Mouse (Mus musculus): ENCODE data around the gene Trmt1l. TPM values are rescaled to one million over a fixed set of nuclear protein-coding genes. Genes with fewer than 3 reads are reported as not detected.

Trmt1l gene
- total and polyA plus RNA-seq, 3 experiments, result 20.9 to 23.7 (median 21.8) TPM

DNA sequence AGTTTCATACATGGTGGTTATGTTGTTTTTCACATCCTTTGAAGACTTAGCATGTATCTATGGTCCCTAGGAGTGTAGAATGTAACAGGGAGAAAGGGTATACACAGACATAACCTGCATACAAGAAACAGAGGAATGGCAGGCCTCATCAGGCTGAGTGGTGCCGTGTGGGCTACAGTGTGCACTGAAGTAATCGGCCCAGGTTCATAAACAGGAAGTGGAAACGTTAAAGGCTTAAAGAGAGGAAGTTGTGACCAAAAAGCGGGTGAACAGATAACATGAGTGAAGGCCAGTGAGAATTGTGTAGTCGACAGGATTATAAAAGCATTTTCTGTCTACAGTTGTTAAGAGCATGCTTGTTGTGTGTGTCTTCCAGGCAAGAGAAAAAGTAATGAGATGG lies 28.7 kb downstream of the Trmt1l start:
- Histone ChIP-seq H3K4me1 (ENCODE audit: control insufficient read depth in 1 of 2, insufficient read depth in 2 of 2) (peaks cover 0 to 8% of the 10 kb centered on the region in 2 experiments; a peak in 1 of 4 replicates), H3K4me2 (ENCODE audit: insufficient read depth, low read depth, poor library complexity, severe bottlenecking) (no peak overlapping the region), H3K27ac (ENCODE audit: insufficient read depth, low read depth) (no peak overlapping the region), H3K4me3 (replicated peaks in 1 of 3; ENCODE audit: low read depth in 2 of 3, low read length in 2 of 3, poor library complexity in 1 of 3) (no peak overlapping the region), H3K9ac (ENCODE audit: insufficient read depth, low read depth) (no peak overlapping the region), H3K9me3 (replicated peaks; ENCODE audit: low read length) (no peaks in the 10 kb centered on the region), H3K27me3 (replicated peaks) (no peaks in the 10 kb centered on the region), H3K36me3 (replicated peaks in 1 of 2; ENCODE audit: control insufficient read depth in 1 of 2, insufficient read depth in 1 of 2, low read length in 1 of 2) (peaks cover 46 to 65% of the 10 kb centered on the region in 2 experiments), H3K79me2 (replicated peaks; ENCODE audit: control insufficient read depth, extremely low read depth, insufficient read depth, poor library complexity, severe bottlenecking) (no peaks in the 10 kb centered on the region)
- dilution Hi-C loops (cut with MboI; ENCODE audit: extremely low pct_ligation_motif_present, extremely low pct_unique_long_range_greater_than_20kb, low sequenced_read_pairs), result no loop called here
- TF ChIP-seq POLR2AphosphoS2 (IDR thresholded peaks at IDR 0.05; ENCODE audit: low read depth, low read length) (no peak), MXI1 (IDR thresholded peaks at IDR 0.05; ENCODE audit: low read depth, low read length) (no peak), KAT2A (IDR thresholded peaks at IDR 0.05; ENCODE audit: insufficient replicate concordance, low read length) (no peak), ZKSCAN1 (IDR thresholded peaks at IDR 0.05; ENCODE audit: borderline replicate concordance, low read depth, low read length) (no peak)
- in situ Hi-C loops (cut with MboI; ENCODE audit: low pct_ligation_motif_present, low pct_unique_long_range_greater_than_20kb, low sequenced_read_pairs), result loop anchor here (25.0 kb wide), 1 partner anchor 255 kb away; no protein-coding TSS in a partner anchor
- peak; percentile 27 for DNase-seq (ENCODE audit: extremely low read depth)

DNA sequence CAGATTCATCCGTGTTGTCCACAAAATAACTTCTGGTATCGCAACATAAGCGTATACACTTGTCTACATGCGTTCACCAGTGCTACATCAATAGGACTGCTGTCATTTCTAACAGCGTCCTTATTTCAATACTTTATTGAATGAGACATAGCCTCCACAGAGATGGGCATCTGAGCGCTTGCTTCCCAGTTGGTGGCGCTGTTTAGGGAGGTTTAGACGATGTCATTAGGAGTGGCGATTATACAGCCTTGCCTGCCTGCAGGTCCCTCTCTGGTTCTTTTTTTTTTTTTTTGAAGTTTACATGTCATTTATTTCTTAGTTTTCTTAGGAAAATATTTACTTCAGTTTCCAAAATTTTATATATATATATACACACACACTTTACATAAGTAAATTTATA lies 32.9 kb downstream of the Trmt1l start:
- H3K9ac ChIP-seq (ENCODE audit: insufficient read depth, low read depth), result no peak overlapping the region
- dilution Hi-C loops (cut with MboI; ENCODE audit: extremely low pct_ligation_motif_present, extremely low pct_unique_long_range_greater_than_20kb, low sequenced_read_pairs) (no loop called here), in situ Hi-C loops (cut with MboI; ENCODE audit: low pct_ligation_motif_present, low pct_unique_long_range_greater_than_20kb, low sequenced_read_pairs) (loop anchor here (25.0 kb wide), 1 partner anchor 251 kb away; no protein-coding TSS in a partner anchor)
- H3K79me2 ChIP-seq (replicated peaks; ENCODE audit: control insufficient read depth, extremely low read depth, insufficient read depth, poor library complexity, severe bottlenecking), result no peaks in the 10 kb centered on the region
- H3K9me3 ChIP-seq (replicated peaks; ENCODE audit: low read length), result no peaks in the 10 kb centered on the region
- H3K4me2 ChIP-seq (ENCODE audit: insufficient read depth, low read depth, poor library complexity, severe bottlenecking), result no peak overlapping the region
- H3K27me3 ChIP-seq (replicated peaks), result no peaks in the 10 kb centered on the region
- H3K36me3 ChIP-seq (replicated peaks in 1 of 2; ENCODE audit: control insufficient read depth in 1 of 2, insufficient read depth in 1 of 2, low read length in 1 of 2), result peaks cover 35 to 56% of the 10 kb centered on the region in 2 experiments
- TF ChIP-seq ELF1 (IDR thresholded peaks at IDR 0.05; ENCODE audit: low read depth, low read length), result no peak
- TF ChIP-seq CTCF (conservative IDR thresholded peaks at IDR 0.05 in 1 of 2, IDR thresholded peaks at IDR 0.05 in 1 of 2; ENCODE audit: low read depth in 2 of 2, low read length in 2 of 2), result peak in 1 of 2 experiments; percentile 34; a peak in 2 of 4 replicates
- DNase-seq (ENCODE audit: extremely low read depth), result peak; percentile 20
- H3K27ac ChIP-seq (ENCODE audit: insufficient read depth, low read depth), result no peak overlapping the region
- H3K4me1 ChIP-seq (ENCODE audit: control insufficient read depth in 1 of 2, insufficient read depth in 2 of 2), result peaks cover 0 to 8% of the 10 kb centered on the region in 2 experiments; a peak in 1 of 4 replicates
- H3K4me3 ChIP-seq (replicated peaks in 1 of 3; ENCODE audit: low read depth in 2 of 3, low read length in 2 of 3, poor library complexity in 1 of 3), result no peak overlapping the region

- H3K4me3 ChIP-seq (replicated peaks in 1 of 3; ENCODE audit: low read depth in 2 of 3, low read length in 2 of 3, poor library complexity in 1 of 3), result no peak overlapping the region
- dilution Hi-C loops (cut with MboI; ENCODE audit: extremely low pct_ligation_motif_present, extremely low pct_unique_long_range_greater_than_20kb, low sequenced_read_pairs) (no loop called here), in situ Hi-C loops (cut with MboI; ENCODE audit: low pct_ligation_motif_present, low pct_unique_long_range_greater_than_20kb, low sequenced_read_pairs) (loop anchor here (25.0 kb wide), 1 partner anchor 247 kb away; no protein-coding TSS in a partner anchor)
- H3K36me3 ChIP-seq (replicated peaks in 1 of 2; ENCODE audit: control insufficient read depth in 1 of 2, insufficient read depth in 1 of 2, low read length in 1 of 2), result peaks cover 19 to 49% of the 10 kb centered on the region in 2 experiments
- no peaks in the 10 kb centered on the region for H3K79me2 ChIP-seq (replicated peaks; ENCODE audit: control insufficient read depth, extremely low read depth, insufficient read depth, poor library complexity, severe bottlenecking)
- TF ChIP-seq NELFE (IDR thresholded peaks at IDR 0.05; ENCODE audit: low read depth, low read length) (no peak), POLR2AphosphoS2 (IDR thresholded peaks at IDR 0.05; ENCODE audit: low read depth, low read length) (0 out of 2 replicates have a peak, but pooled peaks have one; percentile 45)
- DNase-seq (ENCODE audit: extremely low read depth), result no peak
- H3K27me3 ChIP-seq (replicated peaks), result no peaks in the 10 kb centered on the region
- H3K9me3 ChIP-seq (replicated peaks; ENCODE audit: low read length), result no peaks in the 10 kb centered on the region
- no peaks in the 10 kb centered on the region for H3K4me1 ChIP-seq (ENCODE audit: control insufficient read depth in 1 of 2, insufficient read depth in 2 of 2)
- no peak overlapping the region for H3K4me2 ChIP-seq (ENCODE audit: insufficient read depth, low read depth, poor library complexity, severe bottlenecking)
- no peak overlapping the region for H3K9ac ChIP-seq (ENCODE audit: insufficient read depth, low read depth)
- no peak overlapping the region for H3K27ac ChIP-seq (ENCODE audit: insufficient read depth, low read depth)
Observed at GRCm38 (mm10) chr1:151464914-151465313, 36.6 kb downstream of the Trmt1l start.
